Mouse (Mus musculus) urinary bladder, postnatal 10 days (tissue): ENCODE data around the gene Celsr3.

Experiments
- DNase-seq: peaks from one replicate; pipeline ENCODE4 v3.0.0; 2022; ENCODE audit warnings: low spot score

Gene Celsr3

GRCm38 (mm10) chr9:108855335-108855734 lies 29.2 kb downstream of the Celsr3 start:
- DNase-seq: no peak

DNA sequence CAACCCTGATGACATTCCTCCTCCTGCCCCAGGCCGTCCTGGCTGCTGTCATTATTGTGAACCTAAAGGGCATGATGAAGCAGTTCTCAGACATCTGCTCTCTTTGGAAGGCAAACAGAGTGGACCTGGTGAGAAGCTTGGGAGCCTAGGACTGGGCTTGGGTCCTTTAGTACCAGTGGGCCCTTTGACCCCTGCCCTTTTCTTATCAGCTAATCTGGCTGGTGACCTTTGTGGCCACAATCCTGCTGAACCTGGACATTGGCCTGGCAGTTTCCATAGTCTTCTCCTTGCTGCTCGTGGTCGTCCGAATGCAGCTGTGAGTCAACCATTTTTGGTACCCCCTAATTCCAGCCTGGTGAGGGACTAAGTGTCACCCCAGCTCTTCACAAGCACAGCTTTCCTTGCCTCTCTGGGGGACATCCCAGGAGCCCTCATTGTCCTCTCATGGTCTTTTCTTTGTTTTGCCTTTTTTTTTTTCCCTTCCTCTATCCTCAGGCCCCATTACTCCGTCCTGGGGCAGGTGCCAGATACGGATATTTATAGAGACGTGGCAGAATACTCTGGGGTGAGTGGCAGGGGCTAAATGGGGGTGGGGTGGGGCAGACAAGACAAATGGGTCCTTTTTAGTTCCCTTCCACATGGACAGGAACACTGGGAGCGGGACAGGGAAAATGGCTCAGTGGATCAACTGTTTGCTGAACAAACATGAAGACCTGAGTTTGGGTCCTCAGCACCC lies 32.8 kb downstream of the Celsr3 start:
- DNase-seq: no peak
